ENCODE assay signal across 8 mouse cellular contexts in the genomic region with DNA sequence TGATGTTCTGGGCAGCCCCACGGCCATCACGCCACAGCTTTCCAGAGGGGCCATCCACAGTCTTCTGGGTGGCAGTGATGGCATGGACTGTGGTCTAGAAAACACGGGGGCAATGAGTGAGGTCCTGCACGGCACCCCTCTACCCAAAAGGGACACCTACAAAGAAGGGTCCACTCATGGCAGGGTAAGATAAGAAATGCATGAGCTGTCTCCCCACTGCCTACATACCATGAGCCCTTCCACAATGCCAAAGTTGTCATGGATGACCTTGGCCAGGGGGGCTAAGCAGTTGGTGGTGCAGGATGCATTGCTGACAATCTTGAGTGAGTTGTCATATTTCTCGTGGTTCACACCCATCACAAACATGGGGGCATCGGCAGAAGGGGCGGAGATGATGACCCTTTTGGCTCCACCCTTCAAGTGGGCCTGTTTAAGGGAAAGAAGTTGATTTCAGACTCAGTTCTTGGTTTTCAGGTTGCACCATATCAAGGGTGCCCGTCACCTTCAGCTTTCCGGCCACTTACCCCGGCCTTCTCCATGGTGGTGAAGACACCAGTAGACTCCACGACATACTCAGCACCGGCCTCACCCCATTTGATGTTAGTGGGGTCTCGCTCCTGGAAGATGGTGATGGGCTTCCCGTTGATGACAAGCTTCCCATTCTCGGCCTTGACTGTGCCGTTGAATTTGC. TPM values are rescaled to one million over a fixed set of nuclear protein-coding genes. Genes with fewer than 3 reads are reported as not detected.
DNase-seq lines count a peak whose midpoint lies in the region; ATAC-seq and TF ChIP-seq lines count a peak whose summit lies in the region.
"Not testable (repeated sequence)": the region's sequence is repeated elsewhere in the genome, so short reads cannot be mapped to it uniquely, and the experiment has no call there.

No protein-coding gene starts in this region.

- H3K4me3 ChIP-seq in E14TG2a.4 (replicated peaks; ENCODE audit: low read length), result peak overlapping the region; percentile 98
- H3K4me3 ChIP-seq in embryonic facial prominence, embryonic 10.5 days, result peak overlapping the region; percentile 41
- peak overlapping the region; percentile 9; the same call in 1 of the 2 replicates for H3K4me3 ChIP-seq in heart, postnatal 0 days (ENCODE audit: low read depth, low read length)
- H3K4me3 ChIP-seq in kidney, embryonic 14.5 days (ENCODE audit: low read length); lung, embryonic 14.5 days (ENCODE audit: low read depth, low read length); neural tube, embryonic 15.5 days (replicated peaks): not testable (repeated sequence)
- peak overlapping the region; percentile 9; the same call in 1 of the 2 replicates for H3K4me3 ChIP-seq in limb, embryonic 15.5 days

- ATAC-seq in heart, postnatal 0 days (ENCODE audit: insufficient read depth, low read depth); kidney, embryonic 14.5 days (ENCODE audit: low FRiP score, low TSS enrichment); limb, embryonic 15.5 days (ENCODE audit: insufficient number of reproducible peaks, low FRiP score, low TSS enrichment, low read depth); lung, embryonic 14.5 days (ENCODE audit: insufficient read depth); neural tube, embryonic 15.5 days (ENCODE audit: low FRiP score): not testable (repeated sequence)

- H3K9ac ChIP-seq in heart, postnatal 0 days (replicated peaks; ENCODE audit: low read depth, low read length), result 0 out of 2 replicates have a peak overlapping the region, but pooled peaks have one; percentile 13
- not testable (repeated sequence) for H3K9ac ChIP-seq in kidney, embryonic 14.5 days (ENCODE audit: low read depth, low read length); limb, embryonic 15.5 days; lung, embryonic 14.5 days; neural tube, embryonic 15.5 days (replicated peaks)

- H3K27me3 ChIP-seq in E14TG2a.4 (ENCODE audit: insufficient read depth, low read length); embryonic facial prominence, embryonic 10.5 days (replicated peaks; ENCODE audit: low read depth, poor library complexity, severe bottlenecking); heart, postnatal 0 days (ENCODE audit: control insufficient read depth, insufficient read depth, low read length); kidney, embryonic 14.5 days (ENCODE audit: control insufficient read depth, insufficient read depth, low read length); limb, embryonic 15.5 days; lung, embryonic 14.5 days (ENCODE audit: insufficient read depth, low read length); neural tube, embryonic 15.5 days (replicated peaks): not testable (repeated sequence)

- not testable (repeated sequence) for H3K9me3 ChIP-seq in E14TG2a.4 (ENCODE audit: low read length); embryonic facial prominence, embryonic 10.5 days; heart, postnatal 0 days (replicated peaks; ENCODE audit: control insufficient read depth, low read length); kidney, embryonic 14.5 days (ENCODE audit: control insufficient read depth, low read length); limb, embryonic 15.5 days; lung, embryonic 14.5 days (ENCODE audit: low read depth, low read length); neural tube, embryonic 15.5 days (replicated peaks)

- peaks cover 72% of the 10 kb centered on the region for H3K36me3 ChIP-seq in E14TG2a.4 (ENCODE audit: insufficient read depth, low read length)
- peaks cover 86% of the 10 kb centered on the region for H3K36me3 ChIP-seq in embryonic facial prominence, embryonic 10.5 days (replicated peaks)
- H3K36me3 ChIP-seq in heart, postnatal 0 days (replicated peaks; ENCODE audit: control insufficient read depth, insufficient read depth, low read length), result peaks cover 51% of the 10 kb centered on the region
- peaks cover 60% of the 10 kb centered on the region for H3K36me3 ChIP-seq in kidney, embryonic 14.5 days (ENCODE audit: control insufficient read depth, insufficient read depth, low read length)
- H3K36me3 ChIP-seq in limb, embryonic 15.5 days, result peaks cover 48% of the 10 kb centered on the region
- peaks cover 69% of the 10 kb centered on the region for H3K36me3 ChIP-seq in lung, embryonic 14.5 days (ENCODE audit: insufficient read depth)
- peaks cover 46% of the 10 kb centered on the region for H3K36me3 ChIP-seq in neural tube, embryonic 15.5 days

- not testable (repeated sequence) for DNase-seq in embryonic facial prominence, embryonic 10.5 days (ENCODE audit: low spot score); heart, postnatal 0 days (ENCODE audit: low spot score); lung, embryonic 14.5 days
- peak; percentile 93 for DNase-seq in heart, adult 11 months

- not testable (repeated sequence) for TF ChIP-seq CTCF in E14TG2a.4 (conservative IDR thresholded peaks at IDR 0.05; ENCODE audit: low read length); heart, postnatal 0 days (IDR thresholded peaks at IDR 0.05; ENCODE audit: low read depth); lung, embryonic 14.5 days (IDR thresholded peaks at IDR 0.05; ENCODE audit: low read depth)

- peak overlapping the region; percentile 78 for H3K4me2 ChIP-seq in heart, postnatal 0 days (ENCODE audit: low read depth, low read length)
- peak overlapping the region; percentile 12; the same call in 1 of the 2 replicates for H3K4me2 ChIP-seq in kidney, embryonic 14.5 days (replicated peaks; ENCODE audit: low read depth, low read length)
- not testable (repeated sequence) for H3K4me2 ChIP-seq in limb, embryonic 15.5 days
- peak overlapping the region; percentile 41; the same call in 1 of the 2 replicates for H3K4me2 ChIP-seq in lung, embryonic 14.5 days
- peak overlapping the region; percentile 5; the same call in 1 of the 2 replicates for H3K4me2 ChIP-seq in neural tube, embryonic 15.5 days

- 78% methylated on average over 13 of the region's 16 CpGs for WGBS in embryonic facial prominence, embryonic 10.5 days
- WGBS in heart, postnatal 0 days, result 50% methylated on average over 10 of the region's 16 CpGs
- 80% methylated on average over 10 of the region's 16 CpGs for WGBS in kidney, embryonic 14.5 days
- 72% methylated on average over 12 of the region's 16 CpGs for WGBS in limb, embryonic 15.5 days
- 68% methylated on average over 10 of the region's 16 CpGs for WGBS in lung, embryonic 14.5 days
- 76% methylated on average over 12 of the region's 16 CpGs for WGBS in neural tube, embryonic 15.5 days

- not testable (repeated sequence) for TF ChIP-seq EP300 in heart, postnatal 0 days (IDR thresholded peaks at IDR 0.05; ENCODE audit: low read depth)

- not testable (repeated sequence) for H3K27ac ChIP-seq in embryonic facial prominence, embryonic 10.5 days (replicated peaks); kidney, embryonic 14.5 days (ENCODE audit: low read depth, low read length); limb, embryonic 15.5 days; lung, embryonic 14.5 days (ENCODE audit: low read depth); neural tube, embryonic 15.5 days (replicated peaks)
- 0 out of 2 replicates have a peak overlapping the region, but pooled peaks have one; percentile 80 for H3K27ac ChIP-seq in heart, postnatal 0 days (ENCODE audit: low read depth)

- H3K4me1 ChIP-seq in E14TG2a.4 (replicated peaks; ENCODE audit: low read depth, low read length), result peaks cover 46% of the 10 kb centered on the region
- H3K4me1 ChIP-seq in embryonic facial prominence, embryonic 10.5 days, result peaks cover 62% of the 10 kb centered on the region
- peaks cover 24% of the 10 kb centered on the region for H3K4me1 ChIP-seq in heart, postnatal 0 days (ENCODE audit: control insufficient read depth, insufficient read depth)
- H3K4me1 ChIP-seq in kidney, embryonic 14.5 days (ENCODE audit: control insufficient read depth, insufficient read depth, low read length), result peaks cover 24% of the 10 kb centered on the region
- peaks cover 58% of the 10 kb centered on the region for H3K4me1 ChIP-seq in limb, embryonic 15.5 days
- H3K4me1 ChIP-seq in lung, embryonic 14.5 days (ENCODE audit: insufficient read depth), result peaks cover 19% of the 10 kb centered on the region
- peaks cover 50% of the 10 kb centered on the region for H3K4me1 ChIP-seq in neural tube, embryonic 15.5 days

RNA-seq across cellular contexts. Expression of a gene that starts 3.5 kb away (rescaled TPM):
- 2,731 and 2,955 TPM in 2 replicates for polyA plus RNA-seq in embryonic facial prominence, embryonic 10.5 days (2016; fragmentation: Nextera tagmentation; extraction: Ambion mirVana)
- 6,647 and 7,476 TPM in 2 replicates for total RNA-seq in heart, postnatal 0 days (2014; rRNA removed; ENCODE audit: low replicate concordance)
- polyA plus RNA-seq in heart, postnatal 0 days (2015; fragmentation: Nextera tagmentation; extraction: Ambion mirVana), result 3,728 and 4,065 TPM in 2 replicates
- polyA plus RNA-seq in kidney, embryonic 14.5 days (2014; fragmentation: Nextera tagmentation; extraction: Ambion mirVana), result 2,196 and 2,293 TPM in 2 replicates
- 1,547 and 1,728 TPM in 2 replicates for polyA plus RNA-seq in limb, embryonic 15.5 days (2015; fragmentation: Nextera tagmentation; extraction: Ambion mirVana)
- 1,954 TPM in 2 replicates for polyA plus RNA-seq in lung, embryonic 14.5 days (2014; fragmentation: Nextera tagmentation; extraction: Ambion mirVana)
- polyA plus RNA-seq in neural tube, embryonic 15.5 days (2015; fragmentation: Nextera tagmentation; extraction: Ambion mirVana), result 1,563 and 1,690 TPM in 2 replicates

RNA-seq across cellular contexts. Expression of a gene that starts 17.7 kb away (rescaled TPM):
- 11.0 and 11.1 TPM in 2 replicates for polyA plus RNA-seq in embryonic facial prominence, embryonic 10.5 days (2016; fragmentation: Nextera tagmentation; extraction: Ambion mirVana)
- 10.6 and 41.9 TPM in 2 replicates for total RNA-seq in heart, postnatal 0 days (2014; rRNA removed; ENCODE audit: low replicate concordance)
- 10.5 and 12.3 TPM in 2 replicates for polyA plus RNA-seq in heart, postnatal 0 days (2015; fragmentation: Nextera tagmentation; extraction: Ambion mirVana)
- 7.0 and 7.4 TPM in 2 replicates for polyA plus RNA-seq in kidney, embryonic 14.5 days (2014; fragmentation: Nextera tagmentation; extraction: Ambion mirVana)
- 26.6 and 46.8 TPM in 2 replicates for polyA plus RNA-seq in limb, embryonic 15.5 days (2015; fragmentation: Nextera tagmentation; extraction: Ambion mirVana)
- 6.0 and 6.2 TPM in 2 replicates for polyA plus RNA-seq in lung, embryonic 14.5 days (2014; fragmentation: Nextera tagmentation; extraction: Ambion mirVana)
- 20.1 and 24.6 TPM in 2 replicates for polyA plus RNA-seq in neural tube, embryonic 15.5 days (2015; fragmentation: Nextera tagmentation; extraction: Ambion mirVana)

RNA-seq across cellular contexts. Expression of a gene that starts 28.7 kb away (rescaled TPM):
- 261 and 263 TPM in 2 replicates for polyA plus RNA-seq in embryonic facial prominence, embryonic 10.5 days (2016; fragmentation: Nextera tagmentation; extraction: Ambion mirVana)
- total RNA-seq in heart, postnatal 0 days (2014; rRNA removed; ENCODE audit: low replicate concordance), result 85.4 and 98.0 TPM in 2 replicates
- polyA plus RNA-seq in heart, postnatal 0 days (2015; fragmentation: Nextera tagmentation; extraction: Ambion mirVana), result 24.5 and 26.3 TPM in 2 replicates
- 99.6 and 150 TPM in 2 replicates for polyA plus RNA-seq in kidney, embryonic 14.5 days (2014; fragmentation: Nextera tagmentation; extraction: Ambion mirVana)
- 86.4 and 87.0 TPM in 2 replicates for polyA plus RNA-seq in limb, embryonic 15.5 days (2015; fragmentation: Nextera tagmentation; extraction: Ambion mirVana)
- polyA plus RNA-seq in lung, embryonic 14.5 days (2014; fragmentation: Nextera tagmentation; extraction: Ambion mirVana), result 151 and 167 TPM in 2 replicates
- 38.2 and 56.6 TPM in 2 replicates for polyA plus RNA-seq in neural tube, embryonic 15.5 days (2015; fragmentation: Nextera tagmentation; extraction: Ambion mirVana)

RNA-seq across cellular contexts. Expression of a gene that starts 28.8 kb away (rescaled TPM):
- 207 and 214 TPM in 2 replicates for polyA plus RNA-seq in embryonic facial prominence, embryonic 10.5 days (2016; fragmentation: Nextera tagmentation; extraction: Ambion mirVana)
- 109 and 165 TPM in 2 replicates for total RNA-seq in heart, postnatal 0 days (2014; rRNA removed; ENCODE audit: low replicate concordance)
- 426 and 447 TPM in 2 replicates for polyA plus RNA-seq in heart, postnatal 0 days (2015; fragmentation: Nextera tagmentation; extraction: Ambion mirVana)
- polyA plus RNA-seq in kidney, embryonic 14.5 days (2014; fragmentation: Nextera tagmentation; extraction: Ambion mirVana), result 203 and 238 TPM in 2 replicates
- 210 and 220 TPM in 2 replicates for polyA plus RNA-seq in limb, embryonic 15.5 days (2015; fragmentation: Nextera tagmentation; extraction: Ambion mirVana)
- 202 and 205 TPM in 2 replicates for polyA plus RNA-seq in lung, embryonic 14.5 days (2014; fragmentation: Nextera tagmentation; extraction: Ambion mirVana)
- 156 and 167 TPM in 2 replicates for polyA plus RNA-seq in neural tube, embryonic 15.5 days (2015; fragmentation: Nextera tagmentation; extraction: Ambion mirVana)

RNA-seq across cellular contexts. Expression of a gene that starts 31.1 kb away (rescaled TPM):
- 94.1 and 99.4 TPM in 2 replicates for polyA plus RNA-seq in embryonic facial prominence, embryonic 10.5 days (2016; fragmentation: Nextera tagmentation; extraction: Ambion mirVana)
- total RNA-seq in heart, postnatal 0 days (2014; rRNA removed; ENCODE audit: low replicate concordance), result 21.4 and 22.9 TPM in 2 replicates
- polyA plus RNA-seq in heart, postnatal 0 days (2015; fragmentation: Nextera tagmentation; extraction: Ambion mirVana), result 20.6 and 25.3 TPM in 2 replicates
- 58.2 and 67.2 TPM in 2 replicates for polyA plus RNA-seq in kidney, embryonic 14.5 days (2014; fragmentation: Nextera tagmentation; extraction: Ambion mirVana)
- polyA plus RNA-seq in limb, embryonic 15.5 days (2015; fragmentation: Nextera tagmentation; extraction: Ambion mirVana), result 54.4 and 58.0 TPM in 2 replicates
- 58.5 and 70.6 TPM in 2 replicates for polyA plus RNA-seq in lung, embryonic 14.5 days (2014; fragmentation: Nextera tagmentation; extraction: Ambion mirVana)
- 47.8 and 58.0 TPM in 2 replicates for polyA plus RNA-seq in neural tube, embryonic 15.5 days (2015; fragmentation: Nextera tagmentation; extraction: Ambion mirVana)
